Mouse (Mus musculus) fat pad, adult 2 months (tissue): ENCODE results near the gene Cyb5r4.
"Not testable (repeated sequence)": the region's sequence is repeated elsewhere in the genome, so short reads cannot be mapped to it uniquely, and the experiment has no call there.

Experiments used
- DNase-seq: peaks from one replicate; pipeline ENCODE4 v3.0.0-alpha.2; 2011; ENCODE audit warnings: low read depth, low spot score; ENCODE audit errors: extremely low read depth

Cyb5r4 gene

DNA sequence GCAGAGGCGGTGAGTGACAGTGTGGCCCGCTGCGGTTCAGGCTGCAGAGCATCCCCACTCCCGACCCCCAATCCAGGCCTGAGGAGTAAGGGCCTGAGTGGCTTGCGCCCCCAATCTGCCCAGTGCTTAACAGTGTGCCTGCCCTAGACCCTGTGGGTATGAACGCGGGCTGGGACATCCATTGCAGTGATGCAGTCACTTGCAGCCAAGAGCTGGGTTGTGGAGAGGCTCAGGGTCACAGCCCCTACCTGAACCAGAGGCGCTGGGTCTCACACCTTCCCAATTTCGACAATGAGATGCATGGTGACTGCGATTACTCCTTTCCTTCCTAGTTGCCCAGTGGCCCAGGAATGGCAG is 5.9 kb upstream of the Cyb5r4 start:
- no peak for DNase-seq

DNA sequence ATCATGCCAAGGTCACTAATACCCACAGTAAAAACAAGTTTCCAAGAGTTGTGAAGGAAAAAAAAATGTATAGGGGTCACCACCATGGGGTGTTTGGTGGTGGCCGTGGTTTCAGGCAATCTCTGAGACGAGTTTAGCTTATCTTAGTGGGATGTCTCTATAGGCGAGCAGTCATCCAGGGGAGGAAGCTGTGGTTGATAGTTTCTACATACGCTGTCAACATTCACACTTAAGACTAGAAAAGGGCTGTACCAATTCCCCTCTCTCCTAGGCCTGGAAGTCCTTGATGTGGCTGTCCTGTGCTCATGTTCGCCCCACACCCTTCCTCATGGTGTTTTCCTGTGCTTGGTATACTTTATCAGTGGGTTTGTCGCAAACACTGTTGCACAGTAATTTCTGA is 4.0 kb downstream of the Cyb5r4 start:
- no peak for DNase-seq

DNA sequence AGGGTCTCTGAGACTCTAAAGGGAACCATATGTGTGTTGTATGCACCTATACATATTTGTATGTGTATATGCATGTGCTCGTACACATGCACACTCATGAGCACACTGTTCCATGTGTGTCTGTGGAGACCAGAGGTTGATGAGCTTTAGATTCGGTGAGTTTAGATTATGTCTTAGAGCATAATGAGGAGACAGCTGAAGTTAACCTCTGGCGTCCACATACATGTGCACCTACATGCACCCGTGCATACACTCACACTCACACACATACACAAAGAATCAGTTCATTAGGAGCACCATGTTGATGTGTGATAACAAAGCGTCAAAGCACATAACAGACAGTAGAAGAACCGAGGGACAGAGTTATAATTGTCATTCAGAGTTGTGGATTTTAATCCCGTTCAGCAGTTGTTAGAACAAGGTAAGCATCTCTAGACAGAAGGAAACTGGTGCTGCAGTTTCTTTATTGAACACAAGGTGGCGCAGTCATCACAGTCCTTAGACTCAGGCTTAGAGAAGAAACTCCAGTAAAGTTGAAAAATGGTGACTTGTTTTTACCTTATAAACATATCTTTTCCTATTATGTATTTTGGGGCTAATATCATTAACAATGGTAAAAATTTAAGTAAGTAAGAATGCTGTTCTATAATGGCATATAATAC is 5.7 kb downstream of the Cyb5r4 start:
- DNase-seq: no peak

GRCm38 (mm10) chr9:87032196-87032595 is 10.4 kb downstream of the Cyb5r4 start:
- no peak for DNase-seq

DNA sequence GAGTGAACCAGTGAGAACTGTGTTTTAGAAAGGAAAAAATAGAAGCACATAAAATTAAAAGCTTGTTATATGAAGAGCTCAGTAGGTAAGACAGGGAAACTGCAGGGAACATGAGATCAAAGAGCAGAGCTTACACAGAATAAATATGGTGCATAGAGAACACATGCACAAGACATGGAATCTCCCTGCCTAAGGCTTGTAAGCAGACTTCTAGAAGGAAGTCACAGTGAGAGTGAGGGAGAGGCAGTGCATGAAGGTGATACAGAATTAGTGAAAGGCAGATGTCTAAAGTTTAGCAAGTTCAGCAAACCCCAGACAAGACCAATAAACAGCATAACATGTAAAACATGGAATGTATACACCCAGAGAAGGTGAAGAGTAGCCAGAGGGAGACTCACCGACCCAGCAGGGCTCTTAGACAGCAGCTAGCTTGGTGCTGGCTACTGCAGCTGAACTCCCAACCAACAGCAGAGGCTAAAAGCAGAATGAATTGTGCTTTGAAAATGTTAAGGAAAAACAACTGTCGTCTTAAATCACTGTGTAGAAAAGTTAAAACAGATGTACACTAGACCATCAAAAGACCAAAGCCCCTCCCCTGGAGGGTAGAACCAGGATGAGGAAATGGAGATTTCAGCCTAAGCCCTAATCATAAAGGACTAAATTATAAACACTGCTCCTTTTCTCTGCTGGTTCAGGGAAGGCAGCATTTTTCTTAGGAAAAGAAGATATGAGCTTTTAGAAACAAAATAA is 13.2 kb downstream of the Cyb5r4 start:
- no peak for DNase-seq

DNA sequence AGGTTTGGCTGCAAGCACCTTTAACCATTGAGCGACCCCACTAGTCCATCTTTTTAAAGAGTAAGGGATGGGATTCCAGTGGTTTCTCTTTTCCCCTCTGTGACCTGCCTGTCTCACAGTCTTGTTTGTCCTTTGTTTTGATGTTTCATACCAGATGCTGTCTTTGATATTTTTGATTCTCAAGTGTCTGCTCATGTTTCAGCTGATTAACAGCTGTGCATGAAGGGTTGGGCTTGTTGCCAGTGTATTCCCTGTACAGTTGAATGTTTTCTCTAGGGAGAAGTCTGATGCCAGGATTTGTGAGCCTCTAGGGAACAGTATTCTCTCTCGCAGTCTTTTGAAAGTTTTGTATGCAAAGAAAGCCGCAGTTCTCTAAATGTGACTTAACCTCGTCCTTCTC is 27.6 kb downstream of the Cyb5r4 start:
- no peak for DNase-seq

- no peak for DNase-seq
Observed at GRCm38 (mm10) chr9:87055547-87056235, 33.9 kb downstream of the Cyb5r4 start.

GRCm38 (mm10) chr9:87062337-87062736 is 40.5 kb downstream of the Cyb5r4 start:
- no peak for DNase-seq

- no peak for DNase-seq
Observed at GRCm38 (mm10) chr9:87068160-87068559, 46.3 kb downstream of the Cyb5r4 start.

- DNase-seq: not testable (repeated sequence)
Observed at GRCm38 (mm10) chr9:87071566-87071965, 49.8 kb downstream of the Cyb5r4 start.

DNA sequence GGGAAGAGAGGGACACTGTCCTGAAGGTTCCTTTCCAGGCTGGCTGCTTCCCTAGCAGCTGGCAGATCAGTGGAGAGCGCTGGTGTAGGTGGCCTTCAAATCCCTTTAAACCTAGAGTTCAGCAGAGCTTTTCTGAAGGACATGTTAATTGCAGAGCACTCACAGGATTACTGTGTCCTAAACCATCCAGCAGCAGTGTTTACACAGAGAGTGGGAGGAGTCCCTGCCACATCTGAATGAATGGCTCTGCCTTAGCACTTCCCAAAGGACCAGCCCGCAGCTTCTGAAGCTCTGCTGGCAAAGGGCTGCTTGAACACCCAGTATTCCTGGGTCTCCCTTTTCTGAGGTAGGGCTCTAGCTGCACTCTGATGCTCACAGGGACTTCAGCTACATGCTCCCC is 56.1 kb downstream of the Cyb5r4 start:
- DNase-seq: no peak

GRCm38 (mm10) chr9:87079511-87079910 is 57.7 kb downstream of the Cyb5r4 start:
- no peak for DNase-seq

GRCm38 (mm10) chr9:87086991-87087390 is 65.2 kb downstream of the Cyb5r4 start:
- DNase-seq: no peak

GRCm38 (mm10) chr9:87097989-87098388 is 76.2 kb downstream of the Cyb5r4 start:
- DNase-seq: no peak

GRCm38 (mm10) chr9:87115019-87115418 is 93.2 kb downstream of the Cyb5r4 start:
- DNase-seq: no peak

- no peak for DNase-seq
Observed at GRCm38 (mm10) chr9:87115456-87115931, 93.7 kb downstream of the Cyb5r4 start.

DNA sequence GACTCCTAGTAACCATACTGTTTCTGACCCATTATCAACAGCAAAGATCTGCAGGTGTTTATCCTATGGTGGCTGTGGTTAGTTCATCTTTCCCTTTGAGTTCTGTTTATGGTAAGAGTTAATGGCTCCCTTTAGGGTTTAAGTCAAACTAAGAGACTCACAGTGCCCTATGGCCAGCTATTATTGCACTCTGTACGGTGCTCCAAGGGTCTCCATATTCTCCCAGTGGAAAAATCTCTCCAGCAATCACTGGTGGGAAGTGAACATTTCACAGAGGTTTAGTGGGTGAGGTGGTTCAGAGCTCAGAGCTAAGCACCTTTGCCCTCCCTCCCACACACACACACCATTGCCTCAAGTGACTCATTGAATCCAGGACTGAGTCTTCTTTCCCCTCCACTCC is 94.2 kb downstream of the Cyb5r4 start:
- no peak for DNase-seq

DNA sequence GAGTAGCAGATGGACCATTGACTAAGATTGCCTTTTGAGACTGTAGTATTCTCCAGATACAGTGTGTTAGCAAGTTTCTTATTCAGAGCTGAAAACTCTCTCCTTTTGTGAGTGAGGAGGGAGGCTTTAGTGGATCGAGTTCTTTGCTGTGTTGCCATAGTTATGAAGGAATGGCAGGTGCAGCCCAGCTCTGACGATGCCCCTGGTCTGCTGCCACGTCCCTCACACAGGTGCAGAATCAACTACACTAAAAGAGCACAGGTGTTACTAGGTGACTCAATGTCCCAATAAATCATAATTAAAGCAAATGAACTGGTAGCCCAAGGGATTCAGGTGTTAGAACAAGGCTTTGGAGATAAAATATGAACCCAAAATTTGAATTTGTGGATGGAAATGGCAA is 97.2 kb downstream of the Cyb5r4 start:
- DNase-seq: no peak

DNA sequence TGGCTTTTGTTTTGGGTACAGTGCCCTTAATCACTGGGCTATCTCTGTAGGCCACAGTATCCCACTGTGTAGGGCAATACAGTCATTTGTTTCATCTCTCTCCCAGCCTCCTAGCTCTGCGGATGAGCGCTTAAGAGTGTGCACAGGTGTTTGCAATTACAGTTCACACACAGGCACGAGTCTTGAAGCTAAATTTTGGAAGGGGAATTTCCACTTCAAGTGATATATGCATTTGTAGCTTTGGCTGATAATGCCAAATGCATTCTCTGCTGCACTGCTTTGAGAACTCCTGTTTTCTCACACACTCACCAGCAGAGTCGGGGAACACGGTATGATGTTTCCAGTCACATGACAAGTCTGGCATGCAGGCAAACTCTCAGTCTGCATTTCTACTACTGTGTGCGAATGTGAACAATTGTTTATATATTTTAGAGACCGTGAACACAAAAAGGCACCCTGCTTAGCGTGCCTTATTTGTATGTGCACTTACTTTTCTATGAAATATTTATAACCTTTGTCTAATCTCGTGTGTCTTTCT is 100.2 kb downstream of the Cyb5r4 start:
- DNase-seq: no peak

DNA sequence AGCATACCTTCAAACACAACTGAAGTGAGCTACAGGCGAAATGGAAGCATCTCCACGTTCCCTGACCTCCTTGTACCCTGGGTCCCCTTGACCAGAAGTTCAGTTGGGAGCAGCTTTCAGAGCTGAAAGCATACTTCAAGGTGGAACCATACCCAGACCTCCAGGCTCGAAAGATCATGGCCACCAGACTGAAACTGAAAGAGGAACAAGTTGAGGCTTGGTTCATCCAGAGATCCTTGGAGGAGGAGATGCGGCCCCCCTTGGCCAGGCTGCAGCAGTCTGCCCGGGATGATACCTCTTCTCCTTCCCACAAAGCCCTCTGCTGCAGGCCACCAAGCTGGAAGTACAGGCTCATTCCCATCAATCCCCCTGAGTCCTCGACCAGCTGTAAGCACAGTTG is 105.2 kb downstream of the Cyb5r4 start:
- not testable (repeated sequence) for DNase-seq
